Mouse (Mus musculus) forebrain, embryonic 10.5 days (tissue): ENCODE measurements around the gene Eapp. TPM values are rescaled to one million over a fixed set of nuclear protein-coding genes. Genes with fewer than 3 reads are reported as not detected.
"Not testable (repeated sequence)": the region's sequence is repeated elsewhere in the genome, so short reads cannot be mapped to it uniquely, and the experiment has no call there.

Experiments used
- DNase-seq: peaks from one replicate; pipeline ENCODE4 v3.0.0-alpha.2; 2017; ENCODE audit warnings: low spot score; ENCODE audit errors: extremely low spot score
- H3K27ac ChIP-seq: fragments of 300-500 bp; sonication (generic); 2 replicates; pipeline ENCODE4 v1.5.1; 2016; ENCODE audit warnings: mild to moderate bottlenecking
- H3K27me3 ChIP-seq: fragments of 300-500 bp; sonication (generic); 2 replicates; pipeline ENCODE4 v1.6.1; 2016; ENCODE audit warnings: mild to moderate bottlenecking; ENCODE audit not compliant: poor library complexity, severe bottlenecking
- H3K36me3 ChIP-seq: fragments of 300-500 bp; sonication (generic); replicated peaks from 2 replicates; pipeline ENCODE4 v1.6.1; 2016; ENCODE audit warnings: mild to moderate bottlenecking, moderate library complexity
- H3K4me1 ChIP-seq: fragments of 300-500 bp; sonication (generic); 2 replicates; pipeline ENCODE4 v1.6.1; 2016
- H3K4me3 ChIP-seq: fragments of 300-500 bp; sonication (generic); 2 replicates; pipeline ENCODE4 v1.5.1; 2016; ENCODE audit warnings: mild to moderate bottlenecking, moderate library complexity
- H3K9me3 ChIP-seq: fragments of 300-500 bp; sonication (generic); 2 replicates; pipeline ENCODE4 v1.6.1; 2016; ENCODE audit warnings: mild to moderate bottlenecking, moderate library complexity
- WGBS: fragments of 180-500 bp; shearing (Covaris S2); methylation state at CpG from one replicate; pipeline ENCODE4 v1.1.7; 2016; 5-methylcytosine and 5-hydroxymethylcytosine counted together
- polyA plus RNA-seq: library from polyadenylated mRNA; unstranded; fragments of >200 nt; fragmentation: Nextera tagmentation; extraction: Ambion mirVana; gene quantifications from 2 replicates; pipeline ENCODE4 v1.2.1, GENCODE M21; 2016

Eapp gene
- polyA plus RNA-seq, 1 experiment from 2014 or later: 74.0 TPM

DNA sequence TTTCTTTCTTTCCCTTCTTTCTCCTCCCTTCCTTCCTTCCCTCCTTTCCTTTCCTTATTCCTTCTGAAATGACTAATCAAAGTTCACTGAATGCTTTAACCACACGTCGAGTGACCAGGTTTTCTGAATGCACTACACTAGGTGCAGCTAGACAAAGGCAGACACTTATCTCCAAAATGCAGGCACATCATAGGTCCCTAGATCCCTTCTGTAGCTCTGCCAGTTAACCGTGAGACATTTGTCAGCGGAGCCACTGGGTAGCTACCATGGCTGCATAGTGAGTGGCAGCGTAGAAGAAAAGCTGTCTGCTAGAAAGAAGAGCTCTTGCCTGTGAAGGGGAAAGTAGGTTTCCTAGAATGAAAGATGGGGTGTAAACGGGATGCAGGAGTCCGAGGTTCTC is 3.7 kb upstream of the Eapp start:
- Histone ChIP-seq H3K9me3 (no peaks in the 10 kb centered on the region), H3K27ac (no peak overlapping the region), H3K27me3 (no peaks in the 10 kb centered on the region), H3K36me3 (no peaks in the 10 kb centered on the region), H3K4me1 (peaks cover 11% of the 10 kb centered on the region), H3K4me3 (no peak overlapping the region)
- no peak for DNase-seq
- WGBS: 77% methylated on average over 7 of the region's 7 CpGs

DNA sequence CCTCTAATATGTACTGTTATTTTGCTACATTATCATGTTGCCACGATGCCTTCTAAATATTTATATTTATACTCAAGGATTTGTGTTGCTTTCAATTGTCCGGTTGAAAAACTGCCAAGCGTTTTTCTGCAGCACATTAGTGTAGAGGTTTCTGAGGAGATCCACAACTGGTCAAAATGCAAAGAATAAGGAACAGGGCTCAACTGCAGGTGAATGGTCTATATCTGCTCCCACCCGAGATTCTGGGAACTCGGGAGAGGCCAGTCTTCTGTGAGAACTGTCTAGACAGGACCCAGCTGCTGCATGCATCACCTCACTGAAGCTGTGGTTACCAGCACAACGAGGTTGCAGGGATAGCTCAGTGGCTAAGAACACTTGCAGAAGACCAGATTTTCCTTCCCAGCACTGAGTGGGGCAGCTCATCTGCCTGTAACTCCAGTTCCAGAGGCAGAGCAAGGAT is 2.1 kb upstream of the Eapp start:
- no peaks in the 10 kb centered on the region for H3K9me3 ChIP-seq
- peaks cover 11% of the 10 kb centered on the region for H3K4me1 ChIP-seq
- 70% methylated on average over 6 of the region's 6 CpGs for WGBS
- H3K27ac ChIP-seq: no peak overlapping the region
- H3K27me3 ChIP-seq: no peaks in the 10 kb centered on the region
- DNase-seq: no peak
- peaks cover 1% of the 10 kb centered on the region; the same call in 1 of the 2 replicates for H3K36me3 ChIP-seq
- no peak overlapping the region for H3K4me3 ChIP-seq

DNA sequence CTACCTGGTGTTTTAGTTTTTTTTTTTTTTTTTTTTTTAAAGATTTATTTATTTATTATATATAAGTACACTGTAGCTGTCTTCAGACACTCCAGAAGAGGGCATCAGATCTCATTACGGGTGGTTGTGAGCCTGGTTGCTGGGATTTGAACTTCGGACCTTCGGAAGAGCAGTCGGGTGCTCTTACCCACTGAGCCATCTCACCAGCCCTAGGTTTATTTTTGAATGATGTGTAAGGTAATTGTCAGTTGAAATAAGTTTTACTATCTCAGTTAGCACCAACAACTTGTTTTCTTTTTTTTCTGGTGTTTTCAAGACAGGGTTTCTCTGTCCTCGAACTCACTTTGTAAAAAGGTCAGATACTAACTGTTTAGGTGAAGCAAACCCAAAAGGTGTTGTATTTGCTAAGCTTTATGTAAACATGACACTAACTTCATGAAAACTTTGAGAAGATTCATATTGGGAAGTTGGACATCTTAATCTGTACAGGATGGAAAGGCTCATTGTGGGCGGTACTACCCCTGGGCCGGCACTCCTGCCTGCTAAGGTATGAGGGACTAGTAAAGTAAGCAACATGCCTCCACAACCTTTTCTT is 1.4 kb upstream of the Eapp start:
- peaks cover 11% of the 10 kb centered on the region for H3K4me1 ChIP-seq

DNA sequence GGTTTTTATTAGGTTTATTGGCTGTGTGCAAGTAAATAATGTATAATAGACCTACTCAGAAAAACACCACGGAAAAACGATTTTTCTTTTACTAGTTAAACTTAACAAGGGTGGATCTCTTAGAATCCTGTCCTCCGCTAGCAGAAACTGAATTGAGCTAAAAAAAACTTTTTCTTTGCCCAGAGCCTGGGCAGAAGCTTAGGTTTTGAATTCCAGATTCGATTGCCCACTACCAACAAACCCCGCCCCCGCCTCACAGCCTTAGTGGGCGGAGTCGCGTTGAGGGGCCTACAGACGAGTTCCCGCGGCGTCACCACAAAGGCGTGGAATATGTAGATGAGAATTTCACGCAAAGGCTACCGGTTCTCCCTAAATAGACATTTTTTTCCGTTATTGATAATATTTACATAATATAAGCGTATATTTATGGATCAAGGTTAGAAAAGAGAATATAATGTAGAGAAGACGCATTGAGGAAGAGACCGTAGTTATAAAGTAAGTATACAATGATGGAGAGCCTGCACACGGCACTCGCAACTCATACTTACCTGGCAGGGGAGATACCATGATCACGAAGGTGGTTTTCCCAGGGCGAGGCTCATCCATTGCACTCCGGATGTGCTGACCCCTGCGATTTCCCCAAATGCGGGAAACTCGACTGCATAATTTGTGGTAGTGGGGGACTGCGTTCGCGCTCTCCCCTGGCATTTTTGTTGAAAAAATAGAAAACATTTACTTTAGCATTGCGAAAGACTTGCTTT is 725 bp upstream of the Eapp start:
- DNase-seq: peak; percentile 91
- Histone ChIP-seq H3K4me1 (peaks cover 11% of the 10 kb centered on the region), H3K27ac (peak overlapping the region; percentile 94), H3K9me3 (no peaks in the 10 kb centered on the region), H3K4me3 (peak overlapping the region; percentile 88), H3K27me3 (no peaks in the 10 kb centered on the region), H3K36me3 (peaks cover 15% of the 10 kb centered on the region)
- WGBS: under 1% methylated on average over 32 of the region's 32 CpGs

More for the DNA sequence above, 1.4 kb upstream of the Eapp start:
- no peak overlapping the region for H3K4me3 ChIP-seq
- no peaks in the 10 kb centered on the region for H3K9me3 ChIP-seq
- 17% methylated on average over 7 of the region's 7 CpGs for WGBS
- peak; percentile 60 for DNase-seq
- peaks cover 8% of the 10 kb centered on the region for H3K36me3 ChIP-seq
- no peak overlapping the region for H3K27ac ChIP-seq
- H3K27me3 ChIP-seq: no peaks in the 10 kb centered on the region

DNA sequence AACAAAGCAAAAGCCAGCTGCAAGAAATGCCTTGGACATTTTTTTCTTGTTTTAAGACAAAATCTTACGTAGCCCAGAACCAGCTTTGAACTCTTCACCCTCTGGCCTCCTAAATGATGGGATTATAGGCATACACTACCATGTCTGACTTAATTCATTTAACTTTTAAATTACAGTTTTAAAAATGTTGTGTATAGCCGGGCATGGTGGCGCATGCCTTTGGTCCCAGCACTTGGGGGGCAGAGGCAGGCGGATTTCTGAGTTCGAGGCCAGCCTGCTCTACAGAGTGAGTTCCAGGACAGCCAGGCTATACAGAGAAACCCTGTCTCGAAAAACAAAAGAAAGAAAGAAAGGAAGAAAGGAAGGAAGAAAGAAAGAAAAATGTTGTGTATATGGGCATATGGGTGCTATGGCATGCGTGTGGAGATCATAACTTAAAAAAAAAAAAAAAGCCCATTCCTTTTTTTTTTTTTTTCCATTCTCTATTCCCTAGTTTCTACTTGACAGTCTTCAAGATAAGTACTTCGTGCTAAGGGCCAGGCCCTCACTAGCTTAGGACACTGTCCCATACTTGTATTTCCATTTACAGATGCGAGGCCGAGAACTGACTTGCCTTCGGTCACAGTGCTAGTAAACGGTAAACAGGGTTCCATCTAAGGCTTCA is 718 bp downstream of the Eapp start:
- Histone ChIP-seq H3K4me3 (peak overlapping the region; percentile 88), H3K36me3 (peaks cover 29% of the 10 kb centered on the region), H3K9me3 (no peaks in the 10 kb centered on the region), H3K4me1 (peaks cover 11% of the 10 kb centered on the region), H3K27me3 (no peaks in the 10 kb centered on the region), H3K27ac (peak overlapping the region; percentile 94)
- DNase-seq: no peak
- WGBS: 38% methylated on average over 12 of the region's 12 CpGs

DNA sequence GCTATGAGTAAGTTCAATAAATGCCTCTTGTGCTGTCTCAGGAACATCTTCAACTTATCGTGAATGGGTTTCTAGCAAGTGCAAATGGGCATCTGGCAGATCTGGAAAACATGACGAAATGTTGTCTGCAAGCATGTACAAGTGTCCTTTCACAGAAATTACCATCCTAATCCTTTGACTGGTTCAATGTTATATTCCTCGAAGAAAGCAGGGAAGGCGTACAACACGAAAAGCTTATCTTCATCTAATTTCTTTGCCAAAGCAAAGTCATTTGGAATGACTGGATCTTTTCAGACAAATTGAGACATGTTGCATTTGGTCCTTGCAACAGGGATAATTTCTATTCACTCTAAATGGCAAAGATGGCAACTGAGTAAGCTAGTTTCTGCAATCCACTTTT is 6.6 kb downstream of the Eapp start:
- H3K36me3 ChIP-seq: peaks cover 81% of the 10 kb centered on the region
- H3K27me3 ChIP-seq: no peaks in the 10 kb centered on the region
- H3K4me3 ChIP-seq: no peak overlapping the region
- H3K4me1 ChIP-seq: no peaks in the 10 kb centered on the region
- H3K27ac ChIP-seq: no peak overlapping the region
- WGBS: 93% methylated on average over 5 of the region's 5 CpGs
- no peak for DNase-seq
- H3K9me3 ChIP-seq: no peaks in the 10 kb centered on the region

DNA sequence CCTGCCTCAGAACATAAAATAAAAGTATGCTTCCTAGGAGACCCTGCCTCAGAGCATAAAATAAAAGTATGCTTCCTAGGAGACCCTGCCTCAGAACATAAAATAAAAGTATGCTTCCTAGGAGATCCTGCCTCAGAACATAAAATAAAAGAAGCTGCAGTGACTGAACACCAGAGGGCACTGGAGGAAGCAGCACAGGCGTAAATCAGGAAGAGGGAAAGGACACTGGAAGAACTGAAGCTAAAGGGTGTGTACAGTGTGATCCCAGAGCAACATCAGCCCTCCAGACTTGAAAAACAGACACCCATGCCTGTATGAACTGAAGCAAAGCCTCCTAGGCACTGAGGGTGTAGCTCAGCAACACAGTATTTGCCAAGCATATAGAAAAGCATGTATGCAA is 12.5 kb downstream of the Eapp start:
- no peaks in the 10 kb centered on the region for H3K4me1 ChIP-seq
- DNase-seq: no peak
- H3K27me3 ChIP-seq: no peaks in the 10 kb centered on the region
- H3K36me3 ChIP-seq: peaks cover 57% of the 10 kb centered on the region
- no peak overlapping the region for H3K4me3 ChIP-seq
- WGBS: 51% methylated on average over 1 of the region's 1 CpGs
- H3K27ac ChIP-seq: no peak overlapping the region
- no peaks in the 10 kb centered on the region for H3K9me3 ChIP-seq

DNA sequence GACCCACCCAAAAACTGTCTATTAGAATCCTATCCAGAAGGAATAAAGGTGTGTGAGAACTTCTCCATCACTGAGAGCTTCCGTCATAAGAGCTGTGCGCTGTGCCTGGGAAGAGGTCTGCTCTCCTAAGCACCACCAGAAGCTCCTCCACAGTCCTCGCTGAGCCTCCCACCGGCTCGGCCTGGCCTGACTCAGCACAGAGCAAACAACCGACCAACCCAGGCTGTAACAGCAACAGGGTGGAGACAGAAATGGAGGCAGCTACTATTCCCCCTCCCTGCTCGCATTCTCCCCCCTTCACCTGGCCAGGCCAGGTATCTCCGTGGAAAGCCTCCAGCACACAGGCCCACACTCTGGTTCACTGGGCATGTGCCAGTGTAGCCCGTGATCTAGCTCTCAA is 19.0 kb downstream of the Eapp start:
- no peak overlapping the region for H3K27ac ChIP-seq
- DNase-seq: no peak
- no peak overlapping the region for H3K4me3 ChIP-seq
- no peaks in the 10 kb centered on the region for H3K27me3 ChIP-seq
- no peaks in the 10 kb centered on the region for H3K9me3 ChIP-seq
- 94% methylated on average over 9 of the region's 9 CpGs for WGBS
- no peaks in the 10 kb centered on the region for H3K4me1 ChIP-seq
- peaks cover 77% of the 10 kb centered on the region for H3K36me3 ChIP-seq

DNA sequence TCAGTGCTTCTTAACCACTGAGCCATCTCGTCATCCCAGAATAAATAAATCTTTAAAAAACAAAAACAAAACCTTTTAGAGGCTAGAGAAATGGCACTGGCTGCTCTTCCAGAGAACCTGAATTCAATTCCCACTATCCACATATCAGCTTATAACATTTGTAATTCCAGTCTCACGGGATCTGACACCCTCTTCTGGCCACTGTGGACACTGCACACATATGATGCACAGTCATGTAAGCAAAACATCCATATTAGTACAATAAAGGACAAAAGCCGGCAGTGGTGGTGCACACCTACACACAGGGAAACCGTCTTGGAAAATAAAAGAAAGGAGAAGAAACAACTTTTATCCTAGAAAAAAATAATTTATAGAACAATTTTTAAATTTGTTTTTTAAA is 20.3 kb downstream of the Eapp start:
- whole genome bisulfite sequencing: 91% methylated on average over 4 of the region's 4 CpGs
- H3K27ac ChIP-seq: no peak overlapping the region
- H3K4me1 ChIP-seq: no peaks in the 10 kb centered on the region
- no peaks in the 10 kb centered on the region for H3K27me3 ChIP-seq
- no peaks in the 10 kb centered on the region for H3K9me3 ChIP-seq
- peaks cover 82% of the 10 kb centered on the region for H3K36me3 ChIP-seq
- no peak overlapping the region for H3K4me3 ChIP-seq
- DNase-seq: no peak

DNA sequence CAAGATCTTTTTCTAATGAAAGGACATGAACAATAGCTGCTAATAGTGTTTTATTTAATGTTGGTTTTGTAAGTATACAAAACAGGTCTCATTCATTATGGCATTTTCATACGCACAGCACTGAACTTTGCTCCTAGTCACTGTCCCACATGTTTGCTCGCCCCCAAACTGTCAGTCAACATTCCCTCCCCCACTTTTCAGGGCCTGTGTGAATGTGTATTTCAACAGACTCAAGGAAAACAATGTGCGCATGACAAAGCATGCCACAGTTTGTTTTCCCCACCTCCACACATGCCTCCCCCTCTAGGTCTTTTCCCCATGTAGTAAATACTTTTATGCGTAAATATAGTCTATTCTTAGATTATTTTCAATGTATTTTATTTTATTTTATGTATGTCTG is 24.4 kb downstream of the Eapp start:
- WGBS: 89% methylated on average over 4 of the region's 4 CpGs
- Histone ChIP-seq H3K36me3 (peaks cover 75% of the 10 kb centered on the region), H3K27me3 (no peaks in the 10 kb centered on the region), H3K27ac (no peak overlapping the region), H3K4me1 (no peaks in the 10 kb centered on the region), H3K4me3 (no peak overlapping the region), H3K9me3 (no peaks in the 10 kb centered on the region)
- DNase-seq: no peak

DNA sequence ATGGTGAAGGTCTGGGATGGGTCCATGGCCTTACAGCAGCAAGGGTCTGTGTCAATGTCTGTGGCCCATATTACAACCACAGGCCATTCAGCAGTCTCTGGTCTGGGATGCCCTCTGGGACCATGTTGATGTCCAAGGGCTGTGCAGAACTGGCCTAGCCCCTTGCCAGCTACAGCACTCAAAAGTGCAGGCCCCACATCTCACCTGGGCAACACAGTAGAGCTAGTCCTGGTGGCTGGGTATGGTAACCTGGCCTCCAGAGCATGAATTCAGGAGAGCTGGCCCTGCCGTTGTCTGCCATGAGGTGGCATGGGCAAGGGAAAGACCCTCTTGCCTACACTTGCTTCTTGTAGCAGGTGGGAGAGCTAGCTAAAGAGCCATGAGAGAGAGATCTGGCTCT is 27.6 kb downstream of the Eapp start:
- no peak overlapping the region for H3K27ac ChIP-seq
- H3K4me1 ChIP-seq: no peaks in the 10 kb centered on the region
- H3K36me3 ChIP-seq: peaks cover 43% of the 10 kb centered on the region
- H3K27me3 ChIP-seq: no peaks in the 10 kb centered on the region
- H3K4me3 ChIP-seq: no peak overlapping the region
- H3K9me3 ChIP-seq: no peaks in the 10 kb centered on the region
- WGBS: 96% methylated on average over 1 of the region's 1 CpGs
- no peak for DNase-seq

DNA sequence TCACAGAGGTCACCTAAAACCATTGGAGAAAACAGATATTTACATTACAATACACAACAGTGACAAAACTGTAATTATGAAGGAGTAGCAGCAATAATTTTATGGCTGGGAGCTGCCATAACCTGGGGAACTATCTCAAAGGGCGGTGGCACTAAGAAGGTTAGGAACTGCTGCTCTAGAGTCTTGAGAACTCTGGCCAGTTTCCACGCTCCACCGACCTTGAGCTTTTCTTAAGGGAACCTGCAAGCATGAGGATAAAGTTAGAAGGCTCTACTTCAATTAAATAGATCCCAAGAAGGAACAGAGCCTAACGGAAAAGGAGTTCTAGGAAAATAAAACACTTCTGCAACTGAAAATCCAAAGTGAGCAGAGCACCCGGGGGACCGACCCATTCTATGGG is 30.2 kb downstream of the Eapp start:
- Histone ChIP-seq H3K4me1 (no peaks in the 10 kb centered on the region), H3K36me3 (peaks cover 24% of the 10 kb centered on the region), H3K4me3 (no peak overlapping the region), H3K27ac (no peak overlapping the region), H3K27me3 (no peaks in the 10 kb centered on the region), H3K9me3 (no peaks in the 10 kb centered on the region)
- WGBS: 82% methylated on average over 6 of the region's 6 CpGs
- DNase-seq: no peak

DNA sequence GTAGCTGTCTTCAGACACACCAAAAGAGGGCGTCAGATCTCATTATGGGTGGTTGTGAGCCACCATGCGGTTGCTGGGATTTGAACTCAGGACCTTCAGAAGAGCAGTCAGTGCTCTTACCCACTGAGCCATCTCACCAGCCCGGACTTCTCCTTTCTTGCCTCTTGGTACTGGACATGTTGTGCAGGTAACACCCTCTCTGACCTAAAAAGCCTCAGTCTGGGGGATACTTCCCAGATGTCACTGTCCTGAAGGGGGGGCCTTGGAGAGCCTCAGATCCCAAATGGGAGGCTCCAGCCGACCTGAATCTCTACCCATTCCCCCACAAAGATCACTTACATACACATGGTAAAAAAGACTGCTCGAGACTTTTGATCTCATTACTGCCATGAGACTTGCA is 34.2 kb downstream of the Eapp start:
- not testable (repeated sequence) for DNase-seq, H3K36me3 ChIP-seq, H3K9me3 ChIP-seq, H3K4me3 ChIP-seq, H3K4me1 ChIP-seq, H3K27me3 ChIP-seq, H3K27ac ChIP-seq
- WGBS: 84% methylated on average over 5 of the region's 5 CpGs
